Mouse (Mus musculus) C2C12 (cell line): Measurements from ENCODE around the gene Wdcp.

Experiments
- CTCF ChIP-seq: IDR thresholded peaks from one replicate; pipeline ENCODE4 v1.5.1; 2011; ENCODE audit not compliant: control insufficient read depth, insufficient read depth, insufficient read length
- FOSL1 ChIP-seq: IDR thresholded peaks from one replicate; pipeline ENCODE4 v1.8.0; 2011; ENCODE audit warnings: mild to moderate bottlenecking, low read length; ENCODE audit not compliant: poor library complexity, insufficient read depth, severe bottlenecking
- MAX ChIP-seq: IDR thresholded peaks from one replicate; pipeline ENCODE4 v1.6.1; 2011; ENCODE audit warnings: mild to moderate bottlenecking, control low read depth
- MYOD1 ChIP-seq: IDR thresholded peaks from one replicate; pipeline ENCODE4 v1.6.1; 2011; ENCODE audit warnings: low read depth; ENCODE audit not compliant: control insufficient read depth, insufficient read length
- MYOG ChIP-seq: IDR thresholded peaks from one replicate; pipeline ENCODE4 v1.6.1; 2011; ENCODE audit not compliant: control insufficient read depth, insufficient read length; ENCODE audit errors: extremely low read depth
- USF1 ChIP-seq: IDR thresholded peaks from one replicate; pipeline ENCODE4 v1.6.1; 2011; ENCODE audit warnings: low read depth, mild to moderate bottlenecking, control low read depth, moderate library complexity

DNA sequence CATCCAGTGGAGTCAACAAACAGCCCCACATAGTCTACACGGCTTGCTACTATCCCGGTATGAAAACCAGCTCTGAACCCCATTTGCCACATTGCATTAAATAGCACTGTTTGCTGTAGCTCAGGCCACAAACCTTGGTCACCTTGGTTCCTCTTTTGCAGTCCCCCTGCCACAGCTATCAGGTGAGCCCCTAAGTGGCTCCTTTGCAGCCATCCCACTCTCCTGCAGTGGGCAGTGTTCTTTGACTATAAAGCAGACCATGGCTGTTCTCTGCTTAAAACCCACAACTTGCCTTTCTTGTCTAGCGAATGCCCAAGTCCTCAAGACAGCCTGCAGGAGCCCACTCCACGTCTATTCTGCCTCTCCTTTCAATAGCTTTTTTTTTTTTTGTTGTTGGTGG lies 29.2 kb downstream of the Wdcp start:
- TF ChIP-seq CTCF (no peak), USF1 (no peak), MAX (no peak), MYOD1 (no peak), MYOG (no peak), FOSL1 (no peak)
